Mouse (Mus musculus) spleen, embryonic (tissue): ENCODE measurements around the gene Becn1.

Experiments
- CTCF ChIA-PET: fragments of 350-600 bp; sonication (Branson Sonifier 250); formaldehyde crosslinking; loops from one replicate; lab custom pipeline; 2022; lab: Charles Lee

The Becn1 gene

DNA sequence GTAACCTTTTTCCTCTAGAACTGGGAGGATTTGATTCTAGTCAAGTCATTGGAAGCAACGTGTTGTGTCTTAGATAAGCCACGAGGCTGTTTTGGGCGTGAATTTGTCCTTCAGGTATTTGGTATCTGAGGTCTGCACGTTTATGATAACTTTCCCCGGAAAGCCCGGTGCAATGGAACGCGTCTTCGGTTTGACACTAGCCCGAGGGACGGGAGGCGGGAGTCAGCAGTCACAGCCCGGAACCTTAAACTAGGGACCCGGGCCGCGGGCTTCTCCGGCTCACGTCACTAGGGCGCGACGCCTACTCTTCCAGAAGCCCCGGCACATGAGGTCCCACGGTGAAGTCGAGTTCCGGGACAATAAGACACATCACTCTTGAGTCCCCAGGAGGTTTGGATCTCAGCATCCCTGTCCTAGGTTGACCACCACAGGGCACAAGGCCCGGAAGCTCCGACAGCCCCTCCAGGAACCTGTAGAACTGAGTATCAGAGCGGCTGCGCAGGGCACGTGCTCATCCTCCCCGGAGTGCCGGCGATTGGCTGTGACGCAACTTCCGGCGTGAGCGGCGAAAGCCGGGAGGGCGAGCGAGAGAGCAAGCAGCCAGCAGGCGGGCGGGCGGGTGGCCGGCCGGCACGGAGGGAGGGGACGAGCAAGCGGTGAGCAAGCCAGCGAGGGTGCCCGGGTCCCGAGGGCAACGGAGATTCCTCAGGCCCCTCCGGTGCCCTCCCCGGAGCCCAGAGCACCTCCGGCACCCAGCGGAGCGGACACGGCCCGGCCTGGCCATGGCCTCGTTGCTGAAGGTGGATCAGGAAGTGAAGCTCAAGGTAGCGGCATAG is 13.8 kb upstream of the Becn1 start, which contains the start of gene Psme3:
Gene Psme3 (plus strand): TSS at position 549 of the 836 bp plus-strand sequence.
- CTCF ChIA-PET, result no interaction called here

DNA sequence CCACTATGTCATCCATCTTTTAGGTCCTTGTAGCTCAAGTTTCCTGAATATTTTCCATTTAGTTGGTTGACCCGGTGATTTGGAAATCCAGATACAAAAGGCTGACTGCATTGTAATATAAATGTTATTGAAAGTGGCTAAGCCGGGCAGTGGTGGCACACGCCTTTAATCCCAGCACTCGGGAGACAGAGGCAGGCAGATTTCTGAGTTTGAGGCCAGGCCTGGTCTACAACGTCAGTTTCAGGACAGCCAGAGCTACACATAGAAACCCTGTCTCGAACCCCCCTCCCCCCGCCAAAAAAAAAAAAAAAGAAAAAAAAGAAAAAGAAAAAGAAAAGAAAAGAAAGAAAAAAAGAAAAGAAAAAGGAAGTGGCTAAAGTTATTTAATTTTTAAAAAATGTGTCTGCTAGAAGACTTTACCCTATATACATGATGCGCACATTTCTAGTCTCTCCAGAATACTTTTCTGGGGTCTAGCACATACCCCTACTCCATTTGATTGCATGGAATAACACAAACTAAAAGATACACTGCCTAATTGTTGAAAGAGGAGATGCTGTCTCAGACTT is 13.1 kb upstream of the Becn1 start:
- CTCF ChIA-PET, result interaction anchor here (0.7 kb wide), 1 partner anchor 1844 kb away, joined by 4 read pairs; no protein-coding TSS in a partner anchor

DNA sequence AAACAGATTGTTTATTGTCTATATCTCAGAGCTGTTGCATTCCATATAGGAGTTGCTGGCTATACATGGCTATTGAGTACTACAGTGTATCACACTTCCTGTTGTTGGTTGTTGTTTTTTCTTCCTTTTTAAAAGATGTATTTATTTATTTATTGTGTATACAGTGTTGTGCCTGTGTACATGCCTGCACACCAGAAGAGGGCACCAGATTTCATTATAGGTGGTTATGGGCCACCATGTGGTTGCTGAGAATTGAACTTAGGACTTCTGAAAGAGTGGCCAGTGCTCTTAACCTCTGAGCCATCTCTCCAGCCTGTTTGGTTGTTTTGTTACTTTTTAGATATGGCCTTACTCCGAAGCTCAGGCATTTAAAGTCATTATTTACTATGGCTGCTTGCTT is 12.5 kb upstream of the Becn1 start:
- CTCF ChIA-PET, result interaction anchor here (0.7 kb wide), 1 partner anchor 1845 kb away, joined by 4 read pairs; no protein-coding TSS in a partner anchor

DNA sequence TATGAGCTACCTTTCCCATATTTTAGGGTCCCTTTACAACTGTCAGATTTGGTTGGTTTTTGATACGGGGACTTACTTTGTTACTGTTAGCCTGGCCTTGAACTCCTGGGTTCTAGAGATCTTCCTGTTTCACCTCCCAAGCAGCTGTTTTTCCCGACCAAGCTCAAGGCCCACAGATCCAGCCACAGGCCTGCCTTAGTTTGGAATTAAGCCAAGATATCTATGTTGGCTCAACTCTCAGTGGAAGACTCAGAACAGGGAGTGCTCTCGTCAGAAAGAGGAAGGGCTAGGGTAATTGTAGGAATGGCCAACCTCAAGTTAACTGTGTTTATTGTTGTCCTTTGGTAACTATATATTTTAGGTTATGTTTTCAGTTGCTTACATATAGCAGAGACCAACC is 10.1 kb upstream of the Becn1 start:
- CTCF ChIA-PET, result no interaction called here

DNA sequence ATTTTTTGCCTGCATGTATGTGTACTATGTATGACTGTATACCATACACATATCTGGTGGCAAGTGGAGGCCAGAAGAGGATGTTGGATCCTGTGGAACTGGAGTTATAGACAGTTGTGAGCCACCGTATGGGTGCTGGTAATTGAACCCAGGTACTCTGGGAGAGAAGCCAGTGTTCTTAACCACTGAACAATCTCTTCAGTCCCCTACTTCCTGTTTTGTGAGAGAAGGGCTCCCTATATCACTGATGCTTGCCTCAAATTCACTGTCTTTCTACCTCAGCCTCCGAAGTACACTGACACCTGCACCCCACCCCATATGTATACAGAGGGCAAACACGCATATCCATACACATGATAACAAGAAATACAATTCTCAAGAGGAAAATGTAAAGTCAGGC is 9.0 kb upstream of the Becn1 start:
- CTCF ChIA-PET, result no interaction called here

DNA sequence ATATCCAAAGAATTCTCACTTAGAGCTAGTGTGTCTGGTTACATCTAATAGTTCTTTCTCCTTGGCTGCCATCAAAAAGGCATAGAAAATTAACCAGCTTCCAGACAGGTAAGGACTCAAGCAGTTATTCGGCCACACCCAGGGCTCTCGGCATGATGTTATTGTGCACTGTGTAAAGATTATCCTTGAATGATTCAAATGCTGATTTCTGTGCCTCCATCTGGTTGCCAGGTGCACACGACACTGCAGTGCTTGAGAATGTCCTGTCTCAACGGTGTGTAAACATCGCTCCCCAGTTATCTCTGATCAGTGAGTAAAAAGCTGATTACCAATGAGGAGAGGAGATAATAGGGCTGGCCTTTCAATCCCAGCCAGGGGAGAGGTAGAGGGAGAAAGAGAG is 5.7 kb upstream of the Becn1 start:
- CTCF ChIA-PET, result interaction anchor here (0.5 kb wide), 1 partner anchor 10 kb away, joined by 4 read pairs; no protein-coding TSS in a partner anchor

DNA sequence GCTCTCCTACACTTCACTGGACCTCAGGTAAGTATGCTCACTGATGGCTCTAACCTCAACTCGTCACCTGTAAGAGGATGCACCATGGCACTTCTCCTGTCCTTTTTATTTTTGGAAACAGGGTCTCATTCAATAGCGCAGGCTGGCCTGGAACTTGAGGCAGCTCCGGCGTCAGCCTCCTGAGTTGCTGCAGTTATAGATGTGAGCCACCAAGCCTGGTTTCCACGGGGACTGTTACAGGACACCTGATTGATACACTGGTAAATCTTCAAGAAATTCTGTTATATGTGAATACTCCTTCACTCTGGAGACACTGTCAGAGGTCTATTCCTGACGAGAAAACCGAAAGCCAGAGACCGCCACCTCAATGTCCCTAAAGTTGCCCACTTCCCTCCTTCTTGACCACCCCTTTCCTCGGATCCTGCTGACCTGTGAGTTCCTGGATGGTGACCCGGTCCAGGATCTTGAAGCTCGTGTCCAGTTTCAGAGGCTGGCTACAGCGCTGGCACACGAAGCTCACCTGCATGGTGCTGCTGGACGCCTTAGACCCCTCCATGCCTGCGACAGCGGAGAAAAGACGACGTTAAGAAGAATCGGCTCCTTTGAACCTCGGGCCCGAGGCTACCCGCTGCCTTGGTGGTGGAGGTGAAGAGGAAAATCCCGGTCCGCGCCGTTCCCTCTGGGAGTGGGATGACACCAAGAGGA is 635 bp downstream of the Becn1 start:
- CTCF ChIA-PET, result no interaction called here

DNA sequence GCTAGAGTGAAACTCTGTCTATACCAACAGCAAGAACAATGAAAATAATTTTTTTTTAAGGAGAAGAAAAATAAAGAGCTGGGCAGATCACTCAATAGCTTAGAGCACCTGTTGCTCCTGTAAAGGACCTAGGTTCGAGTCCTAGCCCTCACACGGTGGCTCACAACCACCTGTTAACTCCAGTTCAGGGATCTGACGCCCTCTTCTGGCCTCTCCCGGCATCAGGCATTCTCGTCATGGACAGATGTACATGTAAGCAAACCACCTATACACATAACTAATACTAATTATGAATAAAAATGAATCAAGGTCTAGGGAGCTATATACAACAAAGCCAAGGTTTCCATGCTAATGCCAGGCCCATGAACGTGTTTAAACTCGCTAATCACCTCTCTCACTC is 1.2 kb downstream of the Becn1 start:
- CTCF ChIA-PET, result no interaction called here

DNA sequence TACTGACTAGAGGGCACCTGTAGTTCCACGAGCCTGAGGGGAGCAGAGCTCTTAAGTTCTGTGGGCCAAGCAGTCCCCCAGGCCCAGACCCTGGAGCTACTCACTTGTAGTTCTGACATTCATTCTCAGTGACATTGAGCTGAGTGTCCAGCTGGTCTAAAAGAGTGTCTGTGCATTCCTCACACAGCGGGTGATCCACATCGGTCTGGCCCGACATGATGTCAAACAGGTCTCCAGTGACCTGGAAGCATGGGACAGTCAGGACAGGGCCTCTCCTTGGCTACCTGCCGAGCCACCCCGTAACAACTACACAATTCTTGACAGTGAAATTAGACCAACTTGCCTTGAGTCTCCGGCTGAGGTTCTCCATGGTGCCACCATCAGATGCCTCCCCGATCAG is 6.9 kb downstream of the Becn1 start:
- CTCF ChIA-PET, result interaction anchor here (0.6 kb wide), 1 partner anchor 80 kb away, joined by 3 read pairs; no protein-coding TSS in a partner anchor

DNA sequence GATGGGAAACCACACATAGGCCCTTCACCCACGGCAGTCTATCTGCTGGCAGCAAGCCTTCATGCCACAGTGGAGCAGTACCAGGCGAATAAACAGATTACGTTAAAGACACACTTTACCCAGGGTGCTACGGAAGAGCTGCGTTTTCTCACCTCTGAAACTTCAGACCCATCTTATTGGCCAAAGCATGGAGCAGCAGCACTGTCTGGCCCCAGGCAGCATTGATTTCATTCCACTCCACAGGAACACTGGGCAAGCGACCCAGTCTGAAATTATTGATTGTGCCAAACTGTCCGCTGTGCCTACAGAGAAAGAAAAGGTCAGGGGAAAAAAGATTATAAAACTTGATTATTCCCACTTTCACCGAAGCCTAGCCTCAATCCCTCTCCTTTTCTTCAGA is 10.9 kb downstream of the Becn1 start:
- CTCF ChIA-PET, result no interaction called here

DNA sequence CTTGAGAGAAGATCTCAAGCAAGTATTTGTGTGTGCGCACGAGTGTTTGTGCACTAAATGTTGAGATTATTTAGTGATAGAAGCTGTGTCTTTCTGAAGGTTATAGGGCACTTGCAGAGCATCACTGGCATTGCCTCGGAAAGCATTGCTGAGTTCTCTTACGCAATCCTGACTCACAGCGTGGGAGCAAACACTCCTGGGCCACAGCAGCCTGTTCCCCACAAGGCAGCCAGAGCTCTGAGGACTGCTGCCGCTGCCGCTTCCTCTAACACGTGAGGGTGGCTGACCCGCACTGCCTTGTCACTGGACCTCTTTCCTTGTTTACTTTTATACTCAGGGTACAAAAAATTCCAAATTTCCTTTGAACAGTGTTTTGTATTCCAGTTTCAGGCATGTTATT is 14.8 kb downstream of the Becn1 start:
- CTCF ChIA-PET, result no interaction called here

DNA sequence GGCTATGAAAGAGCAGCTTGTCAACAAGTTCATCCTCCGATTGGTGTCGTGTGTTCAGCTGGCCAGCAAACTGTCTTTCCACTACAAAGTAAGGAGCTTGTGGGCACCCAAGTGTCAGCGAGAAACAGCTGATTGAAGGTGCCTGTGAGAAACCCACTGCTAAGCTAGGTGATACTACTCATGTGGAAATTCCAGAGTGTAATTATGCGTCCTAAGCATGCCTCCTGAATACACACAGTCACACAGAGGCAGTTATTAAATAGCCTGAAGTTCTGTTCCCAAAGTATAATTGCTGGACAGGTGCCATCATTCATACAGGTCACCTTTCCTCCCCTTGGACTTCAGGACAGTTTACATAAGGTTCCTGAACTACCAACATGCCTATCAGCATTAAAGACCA is 18.3 kb downstream of the Becn1 start:
- CTCF ChIA-PET, result no interaction called here

DNA sequence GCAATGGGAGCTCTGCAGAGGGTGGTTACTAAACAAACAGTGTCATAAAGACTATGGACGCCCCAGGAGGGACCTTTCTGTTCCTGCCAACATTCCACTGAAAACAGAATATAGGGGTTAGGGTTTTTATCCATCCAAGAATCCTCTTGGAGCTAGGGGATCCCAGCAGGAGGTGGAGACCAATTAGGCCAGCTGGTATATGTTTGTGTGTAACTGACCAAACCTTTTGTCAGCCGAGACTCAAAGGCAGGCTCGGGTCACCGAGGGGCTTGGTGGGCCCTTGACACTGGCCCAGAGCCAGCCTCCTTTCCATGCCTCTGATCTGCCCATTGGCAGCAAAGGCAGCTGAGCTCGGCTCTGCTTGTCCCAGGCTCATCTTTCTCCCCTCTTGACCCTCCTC is 19.2 kb downstream of the Becn1 start:
- CTCF ChIA-PET, result no interaction called here

DNA sequence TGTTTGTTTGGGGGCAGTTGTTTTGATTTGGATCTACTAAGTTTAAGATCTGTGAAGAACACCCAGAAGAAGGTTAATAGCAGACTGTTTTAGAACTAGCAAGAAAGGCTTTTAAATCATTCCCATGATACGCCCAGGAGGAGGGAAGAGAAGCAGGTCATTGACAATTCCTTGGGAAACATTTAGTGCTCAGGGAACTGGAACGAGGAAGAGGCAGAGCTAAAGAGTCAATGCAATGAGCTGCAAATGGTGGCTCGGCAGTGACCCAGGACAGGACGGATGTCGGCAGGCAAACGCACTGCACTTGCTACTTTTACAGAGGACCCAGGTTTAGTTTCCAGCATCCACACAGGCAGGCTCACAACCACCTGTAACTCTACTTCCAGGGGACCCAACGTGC is 21.2 kb downstream of the Becn1 start:
- CTCF ChIA-PET, result no interaction called here

DNA sequence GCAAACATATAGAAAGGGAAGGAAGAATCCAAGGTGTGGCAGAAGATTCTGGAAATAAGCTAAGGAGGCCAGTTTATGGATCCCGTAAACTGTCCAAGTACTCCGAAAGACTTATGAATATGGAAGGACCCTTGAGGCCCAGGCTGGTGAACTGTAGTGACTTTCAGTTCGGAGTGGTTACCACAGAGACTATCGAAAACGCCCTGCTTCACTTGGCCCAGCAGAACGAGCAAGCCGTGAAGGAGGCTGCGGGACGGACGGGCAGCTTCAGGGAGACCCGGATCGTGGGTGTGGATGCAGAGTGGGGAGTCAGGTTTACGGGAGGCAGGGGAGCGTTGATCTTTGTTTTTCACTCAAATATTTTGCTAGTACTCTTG is 22.9 kb downstream of the Becn1 start:
- CTCF ChIA-PET, result interaction anchor here (1.3 kb wide), 1 partner anchor 23 kb away, joined by 4 read pairs; the partner anchor contains the start of gene Becn1

DNA sequence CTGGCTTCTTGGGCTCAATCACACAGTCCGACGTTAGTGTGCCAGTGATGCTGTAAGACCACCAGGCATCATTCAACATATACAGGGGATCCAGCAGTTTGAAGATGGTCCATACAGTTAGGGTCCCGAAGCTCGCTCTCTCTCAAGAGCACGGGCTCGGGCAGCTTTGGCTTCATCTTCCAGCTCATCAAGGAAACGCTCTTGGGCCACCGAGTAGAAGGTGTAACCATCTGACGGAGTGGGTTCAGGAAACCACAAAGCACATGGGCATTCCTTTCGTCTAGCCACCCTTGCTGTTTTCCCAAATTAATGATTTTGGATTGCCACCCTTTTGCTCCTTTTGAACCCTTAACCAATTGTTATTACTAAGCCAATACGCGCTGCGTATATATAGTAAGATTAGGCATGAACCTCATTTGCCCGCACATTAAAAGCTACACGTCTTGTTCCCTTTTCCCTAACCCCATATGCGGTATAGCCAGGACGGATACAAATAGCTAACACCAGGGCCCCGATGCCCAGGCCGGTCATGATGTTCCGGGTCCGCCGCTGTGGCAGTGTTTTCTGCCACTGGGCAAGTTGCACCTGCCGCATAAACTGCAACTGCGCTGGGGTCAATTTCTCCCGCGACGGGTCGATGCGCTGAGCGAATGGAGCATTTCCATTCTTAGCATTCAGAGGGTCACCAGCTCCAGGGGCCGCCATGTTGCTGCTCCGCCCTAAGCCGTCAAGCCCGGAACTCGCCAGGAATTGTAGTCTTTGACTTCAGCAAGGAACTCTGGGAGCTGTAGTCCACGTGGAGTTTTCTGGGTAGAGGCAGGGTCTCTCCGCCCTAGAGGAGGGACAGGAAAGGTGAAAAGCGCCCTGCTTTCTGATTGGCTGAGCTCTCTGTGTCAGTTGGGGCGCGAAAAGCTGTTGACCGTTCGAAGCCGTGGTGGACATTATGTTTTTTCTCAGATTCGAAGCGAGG is 23.6 kb downstream of the Becn1 start, which contains the start of the genes Cntd1 and Coa3:
Gene Cntd1 (plus strand): TSS at position 790 of the 970 bp plus-strand sequence.
Gene Coa3 (minus strand): TSS at position 892 of the 970 bp plus-strand sequence.
- CTCF ChIA-PET, result interaction anchor here (1.3 kb wide), 1 partner anchor 24 kb away, joined by 4 read pairs; the partner anchor contains the start of gene Becn1

DNA sequence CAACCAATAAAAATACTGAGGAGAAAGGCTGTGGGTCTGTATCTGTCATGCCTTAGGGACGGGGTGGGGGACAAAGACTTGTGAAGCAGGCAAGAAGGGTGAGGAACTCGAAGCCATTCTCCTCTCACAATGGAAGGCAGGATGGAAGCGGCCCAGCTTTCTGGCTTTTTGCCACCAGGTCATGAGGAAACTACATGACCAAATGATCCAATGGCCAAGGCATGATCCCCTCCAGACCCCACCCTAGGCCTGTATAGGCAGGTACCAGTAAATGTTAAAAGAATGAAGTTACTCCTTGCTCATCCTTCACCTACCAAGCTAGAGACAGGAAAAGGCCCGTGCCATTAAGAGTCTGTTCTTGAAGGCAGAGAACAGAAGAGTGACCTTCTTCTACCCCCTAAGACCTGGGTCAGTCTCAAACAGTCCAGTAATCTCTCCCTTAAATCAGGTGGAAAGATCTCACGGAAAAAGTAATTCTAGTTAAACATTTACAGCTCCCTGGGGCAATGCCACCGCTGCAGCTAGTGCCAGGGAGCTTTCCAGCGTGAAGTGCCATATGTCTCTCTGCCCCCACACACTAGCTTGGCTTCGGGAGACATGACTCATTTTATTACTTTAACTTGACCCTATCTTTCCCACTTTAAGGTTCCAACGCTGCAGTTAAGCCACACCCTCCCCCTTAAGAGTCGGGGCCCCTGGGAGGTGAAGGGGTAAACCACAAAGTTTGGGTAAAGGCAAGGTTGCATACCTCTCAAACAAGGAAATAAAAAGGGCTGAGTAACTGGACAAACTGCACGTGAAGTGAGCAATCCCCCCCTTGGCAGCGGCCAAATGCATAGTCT is 24.5 kb downstream of the Becn1 start:
- CTCF ChIA-PET, result no interaction called here

DNA sequence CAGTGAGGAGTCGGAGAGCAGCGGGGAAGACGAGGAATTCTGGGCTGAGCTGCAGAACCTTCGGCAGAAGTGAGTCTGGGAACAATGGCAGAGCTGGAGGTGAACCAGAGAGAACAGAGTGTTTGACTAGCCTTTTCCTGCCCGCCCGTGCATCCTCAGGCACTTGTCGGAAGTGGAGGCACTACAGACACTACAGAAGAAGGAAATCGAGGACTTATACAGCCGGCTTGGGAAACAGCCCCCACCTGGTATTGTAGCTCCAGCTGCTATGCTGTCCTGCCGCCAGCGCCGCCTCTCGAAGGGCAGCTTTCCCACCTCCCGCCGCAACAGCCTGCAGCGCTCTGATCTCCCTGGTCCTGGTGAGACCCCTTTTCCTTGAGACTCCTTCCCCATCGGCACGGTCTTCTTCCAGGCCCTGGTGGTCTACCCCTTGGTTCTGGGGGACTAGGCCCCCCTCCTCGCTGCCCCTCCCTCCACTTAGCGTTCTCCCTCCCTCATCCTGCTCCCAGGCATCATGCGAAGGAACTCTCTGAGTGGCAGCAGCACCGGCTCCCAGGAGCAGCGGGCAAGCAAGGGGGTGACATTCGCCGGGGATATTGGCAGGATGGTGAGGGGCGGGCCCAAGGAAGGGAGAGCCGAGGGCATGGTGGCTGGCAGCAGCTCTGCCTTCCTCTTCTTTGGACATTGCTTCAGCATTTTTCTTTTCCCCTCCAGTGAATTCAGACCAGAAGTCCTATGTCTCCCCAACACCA is 25.6 kb downstream of the Becn1 start:
- CTCF ChIA-PET, result interaction anchor here (0.7 kb wide), 1 partner anchor 470 kb away, joined by 29 read pairs; no protein-coding TSS in a partner anchor

DNA sequence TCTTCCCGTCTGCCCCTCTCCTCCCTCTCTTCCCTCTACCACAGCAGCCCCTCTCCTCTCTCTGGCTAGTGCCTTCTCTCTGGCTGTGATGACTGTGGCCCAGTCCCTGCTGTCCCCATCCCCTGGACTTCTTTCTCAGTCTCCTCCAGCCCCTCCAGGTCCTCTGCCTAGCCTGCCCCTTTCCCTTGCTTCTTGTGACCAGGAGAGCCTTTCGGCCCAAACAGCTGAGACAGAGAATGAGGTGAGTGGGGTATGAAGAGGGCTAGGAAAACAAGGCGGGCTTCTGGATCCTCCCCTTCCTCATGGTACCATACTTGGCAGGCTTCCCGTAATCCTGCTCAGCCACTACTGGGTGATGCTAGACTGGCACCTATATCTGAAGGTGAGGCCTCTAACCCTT is 26.8 kb downstream of the Becn1 start:
- CTCF ChIA-PET, result interaction anchor here (0.6 to 0.7 kb wide), 2 partner anchors 469 to 608 kb away, joined by 3 to 29 read pairs; no protein-coding TSS in a partner anchor
